Mouse (Mus musculus): ENCODE results near the gene Pmel. TPM values are rescaled to one million over a fixed set of nuclear protein-coding genes. Genes with fewer than 3 reads are reported as not detected.

Gene Pmel
- polyA plus RNA-seq, 1 experiment from 2014 or later = 1.0 TPM

DNA sequence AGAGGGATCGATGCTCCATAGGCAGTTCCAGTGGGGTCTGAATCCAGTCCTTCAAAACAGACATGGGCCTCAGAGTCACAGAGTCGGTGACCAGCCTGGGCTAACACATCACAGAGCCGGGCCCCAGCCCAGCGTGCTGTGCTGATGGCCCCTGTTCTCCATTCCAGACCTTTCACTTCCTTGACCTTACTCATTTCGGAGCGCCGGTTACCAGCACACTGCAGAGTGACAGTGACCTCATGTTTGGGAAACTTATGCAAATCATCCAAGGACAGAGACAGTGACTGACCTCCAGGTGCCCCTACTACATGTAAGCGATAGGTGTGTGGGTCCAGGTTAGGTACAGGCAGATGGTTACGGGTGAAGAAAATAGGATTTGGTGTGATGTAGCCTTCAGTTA, 32.8 kb upstream of the Pmel start:
- Histone ChIP-seq H3K4me2 (no peak overlapping the region), H3K4me1 (replicated peaks) (peaks cover 6% of the 10 kb centered on the region; the same call in 1 of the 2 replicates), H3K4me3 (no peak overlapping the region), H3K27me3 (replicated peaks) (peaks cover 7% of the 10 kb centered on the region; the same call in 1 of the 2 replicates), H3K36me3 (peaks cover 7% of the 10 kb centered on the region; the same call in 1 of the 2 replicates), H3K27ac (ENCODE audit: poor library complexity, severe bottlenecking) (no peak overlapping the region), H3K9ac (no peak overlapping the region), H3K9me3 (replicated peaks) (no peaks in the 10 kb centered on the region)
- WGBS = 88% methylated on average over 9 of the region's 9 CpGs
- no peak for ATAC-seq (ENCODE audit: insufficient number of reproducible peaks, low FRiP score)

DNA sequence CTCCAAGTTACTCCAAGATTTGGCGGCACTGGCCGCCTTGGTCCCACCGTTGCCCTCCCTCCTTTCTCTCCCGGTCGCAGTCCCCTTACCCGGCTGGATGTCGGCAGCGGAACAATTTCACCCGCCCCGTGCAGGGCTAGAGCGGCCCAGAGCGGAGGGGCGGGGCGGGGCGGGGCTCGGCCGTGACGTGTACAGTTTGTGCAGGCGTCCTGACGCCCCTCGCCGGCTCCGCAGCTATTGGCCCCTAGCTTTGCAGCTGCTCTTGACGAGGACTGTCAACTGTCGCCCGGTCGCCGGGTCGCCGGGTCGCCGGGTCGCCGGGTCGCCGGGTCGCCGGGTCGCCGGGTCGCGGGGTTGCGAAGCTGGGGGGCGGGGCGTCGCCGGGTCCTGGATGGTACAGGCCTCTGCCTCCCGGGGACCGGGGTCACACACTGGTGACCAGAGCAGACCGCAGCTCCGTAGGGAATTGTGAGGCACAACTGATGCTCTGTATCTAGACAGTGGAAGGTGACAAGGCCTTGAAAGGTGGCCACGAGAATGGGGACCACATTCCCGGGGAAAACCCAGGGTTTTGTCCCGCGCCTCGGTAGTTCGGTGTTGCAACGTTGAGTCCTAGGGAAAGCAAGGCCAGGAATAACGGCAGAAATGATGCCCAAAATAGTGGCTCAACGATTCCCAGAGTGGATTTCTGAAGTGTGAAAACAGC, 30.1 kb upstream of the Pmel start, which contains the start of gene Suox:
Gene Suox (minus strand): TSS at position 311 of the 706 bp plus-strand sequence.
- under 1% methylated on average over 60 of the region's 60 CpGs for WGBS
- Histone ChIP-seq H3K27me3 (replicated peaks) (peaks cover 7% of the 10 kb centered on the region; the same call in 1 of the 2 replicates), H3K4me1 (replicated peaks) (no peaks in the 10 kb centered on the region; the same call in 1 of the 2 replicates), H3K9ac (peak within 1 kb of the TSS; percentile 72), H3K9me3 (replicated peaks) (no peaks in the 10 kb centered on the region), H3K27ac (ENCODE audit: poor library complexity, severe bottlenecking) (peak within 1 kb of the TSS; percentile 55; the same call in 1 of the 2 replicates), H3K4me3 (peak within 1 kb of the TSS; percentile 79), H3K36me3 (peaks cover 7% of the 10 kb centered on the region; the same call in 1 of the 2 replicates), H3K4me2 (peak within 1 kb of the TSS; percentile 95)
- ATAC-seq (ENCODE audit: insufficient number of reproducible peaks, low FRiP score) = peak; percentile 96

DNA sequence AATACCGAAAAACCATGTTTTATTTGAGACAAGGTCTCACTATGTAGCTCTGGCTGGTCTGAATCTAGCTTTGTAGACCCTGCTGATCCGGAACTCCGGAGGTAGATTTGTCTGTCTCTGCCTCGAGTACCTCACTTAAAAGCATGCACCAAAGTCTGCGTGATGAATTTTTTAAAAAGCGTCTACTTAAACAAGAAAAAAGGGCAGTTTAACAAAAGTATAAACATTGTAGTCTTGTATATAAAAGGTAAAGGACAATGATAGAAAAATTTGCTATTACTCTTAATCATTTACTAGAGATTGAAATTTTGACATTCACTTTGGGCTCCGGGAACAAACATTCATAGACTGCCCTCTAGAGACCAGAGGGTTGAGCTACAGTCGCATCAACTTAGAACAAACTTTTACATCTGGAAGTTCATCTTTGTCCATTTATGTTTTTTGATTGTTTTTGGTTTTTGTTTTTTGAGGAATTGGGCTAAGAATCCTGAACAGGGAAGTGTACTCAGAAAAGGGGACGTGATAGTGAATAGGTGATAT, 29.5 kb upstream of the Pmel start:
- 0 out of 2 replicates have a peak overlapping the region, but pooled peaks have one; percentile 55 for H3K27ac ChIP-seq (ENCODE audit: poor library complexity, severe bottlenecking)
- H3K4me3 ChIP-seq = peak overlapping the region; percentile 79
- no peaks in the 10 kb centered on the region for H3K9me3 ChIP-seq (replicated peaks)
- H3K27me3 ChIP-seq (replicated peaks) = peaks cover 7% of the 10 kb centered on the region; the same call in 1 of the 2 replicates
- peak overlapping the region; percentile 95 for H3K4me2 ChIP-seq
- H3K4me1 ChIP-seq (replicated peaks) = no peaks in the 10 kb centered on the region; the same call in 1 of the 2 replicates
- peaks cover 12% of the 10 kb centered on the region for H3K36me3 ChIP-seq
- 4% methylated on average over 9 of the region's 9 CpGs for WGBS
- ATAC-seq (ENCODE audit: insufficient number of reproducible peaks, low FRiP score) = no peak
- peak overlapping the region; percentile 72 for H3K9ac ChIP-seq

GRCm38 (mm10) chr10:128695411-128695991, 8.5 kb upstream of the Pmel start:
- peak overlapping the region; percentile 98 for H3K27ac ChIP-seq (ENCODE audit: poor library complexity, severe bottlenecking)
- peaks cover 29% of the 10 kb centered on the region for H3K36me3 ChIP-seq
- no peaks in the 10 kb centered on the region for H3K9me3 ChIP-seq (replicated peaks)
- peaks cover 21% of the 10 kb centered on the region for H3K4me1 ChIP-seq (replicated peaks)
- H3K4me3 ChIP-seq = peak overlapping the region; percentile 93
- H3K9ac ChIP-seq = peak overlapping the region; percentile 96
- 1% methylated on average over 22 of the region's 22 CpGs for WGBS
- peak overlapping the region; percentile 82 for H3K4me2 ChIP-seq
- no peaks in the 10 kb centered on the region for H3K27me3 ChIP-seq (replicated peaks)
- no peak; the same call in 1 of the 2 replicates for ATAC-seq (ENCODE audit: insufficient number of reproducible peaks, low FRiP score)

DNA sequence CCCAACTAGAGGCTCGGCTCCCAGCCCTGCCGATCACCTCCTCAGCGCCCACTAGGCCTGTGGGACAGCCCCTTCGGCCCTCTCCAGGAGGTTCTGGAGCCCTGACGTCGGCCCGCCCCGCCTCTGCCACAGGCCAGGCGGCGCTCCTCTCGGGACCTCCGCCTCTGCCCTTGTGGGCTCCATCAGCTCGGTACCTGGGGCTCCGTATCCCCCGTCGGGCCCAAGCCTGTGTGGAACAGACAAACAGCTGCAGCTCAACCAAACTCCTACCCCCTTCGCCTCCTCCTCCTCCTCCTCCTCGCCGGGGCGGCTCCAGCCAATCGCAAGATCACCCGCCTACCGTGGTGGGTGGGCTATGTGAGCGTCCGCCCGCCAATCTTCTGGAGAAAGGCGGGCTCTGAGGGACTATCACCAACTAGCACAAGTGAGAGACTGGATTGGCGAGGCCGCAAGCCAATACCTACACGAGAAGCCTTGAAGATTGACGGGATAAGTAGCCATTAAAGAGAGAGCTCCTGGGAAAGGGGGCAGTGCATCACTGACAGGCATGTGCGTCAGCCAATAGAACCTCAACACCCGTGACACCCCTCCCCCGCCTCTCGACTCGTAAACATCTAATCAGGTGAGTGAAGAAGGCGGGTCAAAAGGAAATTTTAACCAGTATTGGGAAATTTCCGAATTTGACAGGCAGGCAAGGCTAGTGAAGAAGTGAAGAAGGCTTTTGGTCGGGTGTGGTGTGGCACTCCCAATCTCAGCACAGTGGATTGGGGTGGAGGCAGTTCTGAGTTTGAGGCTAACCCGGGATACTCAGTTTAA, 7.8 kb upstream of the Pmel start, which contains the start of gene Rab5b:
Gene Rab5b (minus strand): TSS at position 273 of the 816 bp plus-strand sequence.
- H3K9ac ChIP-seq = peak within 1 kb of the TSS; percentile 96
- no peaks in the 10 kb centered on the region for H3K9me3 ChIP-seq (replicated peaks)
- H3K4me1 ChIP-seq (replicated peaks) = peaks cover 21% of the 10 kb centered on the region
- under 1% methylated on average over 40 of the region's 40 CpGs for WGBS
- peak; percentile 98 for ATAC-seq (ENCODE audit: insufficient number of reproducible peaks, low FRiP score)
- peak within 1 kb of the TSS; percentile 98 for H3K27ac ChIP-seq (ENCODE audit: poor library complexity, severe bottlenecking)
- peak within 1 kb of the TSS; percentile 82 for H3K4me2 ChIP-seq
- peaks cover 35% of the 10 kb centered on the region for H3K36me3 ChIP-seq
- peak within 1 kb of the TSS; percentile 93 for H3K4me3 ChIP-seq
- H3K27me3 ChIP-seq (replicated peaks) = no peaks in the 10 kb centered on the region

DNA sequence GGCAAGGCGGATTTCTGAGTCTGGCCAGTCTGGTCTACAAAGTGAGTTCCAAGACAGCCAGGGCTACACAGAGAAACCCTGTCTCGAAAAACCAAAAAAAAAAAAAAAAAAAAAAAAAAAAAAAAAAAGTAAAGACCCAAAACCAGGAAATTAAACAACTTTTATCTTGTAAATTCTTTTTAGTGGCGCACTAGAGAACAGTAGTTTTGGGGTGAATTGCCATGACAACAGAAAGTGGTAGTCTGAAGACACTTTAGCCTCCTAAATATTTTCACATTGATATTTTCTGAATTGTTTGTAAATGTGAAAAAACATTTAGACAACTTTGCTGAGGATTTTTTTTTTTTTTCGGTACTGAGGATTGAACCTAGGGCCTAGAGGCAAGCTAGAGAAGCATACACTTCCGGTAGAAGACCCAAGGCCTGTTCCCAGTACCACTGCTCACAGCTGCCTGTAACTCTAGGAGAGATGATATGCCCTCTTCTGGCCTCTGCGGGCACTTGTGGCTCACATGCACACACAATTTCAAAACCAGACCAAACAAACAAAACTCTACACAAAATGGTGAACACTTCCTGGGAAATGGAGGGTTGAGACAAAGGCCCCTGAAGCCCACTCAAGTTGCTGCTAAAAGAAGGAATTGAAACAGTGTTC, 6.8 kb upstream of the Pmel start:
- Histone ChIP-seq H3K4me2 (peak overlapping the region; percentile 82), H3K27me3 (replicated peaks) (no peaks in the 10 kb centered on the region), H3K9ac (no peak overlapping the region), H3K9me3 (replicated peaks) (no peaks in the 10 kb centered on the region), H3K4me1 (replicated peaks) (peaks cover 21% of the 10 kb centered on the region), H3K36me3 (peaks cover 43% of the 10 kb centered on the region), H3K4me3 (no peak overlapping the region), H3K27ac (ENCODE audit: poor library complexity, severe bottlenecking) (peak overlapping the region; percentile 64; the same call in 1 of the 2 replicates)
- 84% methylated on average over 6 of the region's 6 CpGs for WGBS
- no peak for ATAC-seq (ENCODE audit: insufficient number of reproducible peaks, low FRiP score)

- Histone ChIP-seq H3K27me3 (replicated peaks) (no peaks in the 10 kb centered on the region), H3K36me3 (peaks cover 52% of the 10 kb centered on the region), H3K9me3 (replicated peaks) (no peaks in the 10 kb centered on the region), H3K9ac (0 out of 2 replicates have a peak overlapping the region, but pooled peaks have one; percentile 22), H3K27ac (ENCODE audit: poor library complexity, severe bottlenecking) (peak overlapping the region; percentile 20; the same call in 1 of the 2 replicates), H3K4me1 (replicated peaks) (peaks cover 39% of the 10 kb centered on the region), H3K4me2 (no peak overlapping the region), H3K4me3 (no peak overlapping the region)
- no peak for ATAC-seq (ENCODE audit: insufficient number of reproducible peaks, low FRiP score)
- 81% methylated on average over 5 of the region's 5 CpGs for WGBS
These were observed 5.0 kb upstream of the Pmel start for GRCm38 (mm10) chr10:128699006-128699405.

DNA sequence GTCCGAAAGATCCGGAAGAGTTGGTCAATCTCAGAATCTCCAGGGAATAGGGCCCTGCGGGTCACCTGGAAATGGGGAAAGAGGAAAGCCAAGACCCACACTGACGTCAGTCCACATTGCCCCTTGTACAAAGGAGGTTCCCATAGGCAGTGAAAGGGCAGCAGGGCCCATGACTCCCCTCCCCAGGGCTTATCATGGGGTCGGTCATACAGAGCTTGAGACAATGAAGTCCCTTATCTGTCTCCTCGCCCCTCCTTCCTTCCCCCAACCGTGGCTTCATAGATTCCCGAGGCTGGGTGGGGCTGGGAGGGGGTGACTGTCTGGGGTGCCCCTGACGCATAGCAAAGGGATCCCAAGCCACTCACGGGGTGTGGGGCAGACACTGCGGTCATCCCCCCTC, 4.4 kb upstream of the Pmel start:
- H3K4me3 ChIP-seq = no peak overlapping the region

GRCm38 (mm10) chr10:128700712-128701111, 3.3 kb upstream of the Pmel start:
- H3K27me3 ChIP-seq (replicated peaks) = no peaks in the 10 kb centered on the region
- no peaks in the 10 kb centered on the region for H3K9me3 ChIP-seq (replicated peaks)
- H3K4me1 ChIP-seq (replicated peaks) = peaks cover 37% of the 10 kb centered on the region
- no peak overlapping the region for H3K4me3 ChIP-seq
- no peak overlapping the region for H3K4me2 ChIP-seq
- ATAC-seq (ENCODE audit: insufficient number of reproducible peaks, low FRiP score) = no peak
- WGBS = 92% methylated on average over 5 of the region's 5 CpGs
- H3K27ac ChIP-seq (ENCODE audit: poor library complexity, severe bottlenecking) = no peak overlapping the region
- no peak overlapping the region for H3K9ac ChIP-seq
- peaks cover 52% of the 10 kb centered on the region for H3K36me3 ChIP-seq

More for the DNA sequence above, 4.4 kb upstream of the Pmel start:
- Histone ChIP-seq H3K27ac (ENCODE audit: poor library complexity, severe bottlenecking) (peak overlapping the region; percentile 31; the same call in 1 of the 2 replicates), H3K36me3 (peaks cover 52% of the 10 kb centered on the region), H3K27me3 (replicated peaks) (no peaks in the 10 kb centered on the region), H3K9ac (peak overlapping the region; percentile 22; the same call in 1 of the 2 replicates), H3K4me2 (no peak overlapping the region), H3K9me3 (replicated peaks) (no peaks in the 10 kb centered on the region), H3K4me1 (replicated peaks) (peaks cover 38% of the 10 kb centered on the region)
- 43% methylated on average over 11 of the region's 11 CpGs for WGBS
- no peak for ATAC-seq (ENCODE audit: insufficient number of reproducible peaks, low FRiP score)

DNA sequence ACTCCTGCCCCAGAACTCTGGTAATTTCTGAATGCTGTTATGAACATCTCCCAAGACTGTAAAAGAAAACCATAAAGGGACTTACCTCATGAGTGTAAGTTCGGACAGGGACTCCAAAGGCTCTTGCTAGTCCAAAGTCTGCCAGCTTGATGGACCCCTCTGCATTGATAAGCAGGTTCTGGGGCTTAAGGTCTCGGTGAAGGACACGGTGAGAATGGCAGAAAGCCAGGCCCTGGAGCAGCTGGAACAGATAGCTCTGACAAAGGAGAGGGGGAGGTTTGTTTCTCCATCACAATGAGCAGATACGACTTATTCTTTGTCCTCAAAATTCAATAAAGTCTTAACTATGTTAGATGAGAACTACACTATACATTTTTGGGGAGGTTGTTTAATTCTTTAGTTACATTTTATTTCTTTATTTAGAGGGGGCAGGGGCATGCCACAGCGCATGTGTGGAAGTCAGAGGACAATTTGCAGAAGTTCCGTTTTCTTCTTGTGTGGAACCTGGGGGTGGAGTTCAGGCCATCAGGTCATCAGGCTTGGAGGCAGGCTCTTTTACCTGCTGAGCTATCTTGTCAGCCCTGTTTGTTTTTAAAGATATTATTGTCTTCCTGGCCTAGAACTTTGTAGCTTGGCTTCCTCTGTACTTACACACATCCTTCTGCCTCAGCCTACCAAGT, 1.5 kb upstream of the Pmel start:
- Histone ChIP-seq H3K9ac (no peak overlapping the region), H3K27ac (ENCODE audit: poor library complexity, severe bottlenecking) (no peak overlapping the region), H3K27me3 (replicated peaks) (no peaks in the 10 kb centered on the region), H3K9me3 (replicated peaks) (no peaks in the 10 kb centered on the region), H3K4me2 (peak overlapping the region; percentile 89), H3K36me3 (peaks cover 49% of the 10 kb centered on the region), H3K4me1 (replicated peaks) (peaks cover 41% of the 10 kb centered on the region), H3K4me3 (no peak overlapping the region)
- WGBS = 56% methylated on average over 6 of the region's 6 CpGs
- ATAC-seq (ENCODE audit: insufficient number of reproducible peaks, low FRiP score) = no peak

Measured in heart, embryonic 12.5 days (tissue).